Mouse (Mus musculus) c-Kit-positive CD71-positive TER-119-negative erythroid progenitor cells, embryonic 14.5 days (primary cell): Measurements from ENCODE around the gene Cdkn2d.

Experiments
- DNase-seq: peaks from one replicate; pipeline ENCODE4 v3.0.0-alpha.2; 2013; ENCODE audit warnings: low read depth

The Cdkn2d gene

DNA sequence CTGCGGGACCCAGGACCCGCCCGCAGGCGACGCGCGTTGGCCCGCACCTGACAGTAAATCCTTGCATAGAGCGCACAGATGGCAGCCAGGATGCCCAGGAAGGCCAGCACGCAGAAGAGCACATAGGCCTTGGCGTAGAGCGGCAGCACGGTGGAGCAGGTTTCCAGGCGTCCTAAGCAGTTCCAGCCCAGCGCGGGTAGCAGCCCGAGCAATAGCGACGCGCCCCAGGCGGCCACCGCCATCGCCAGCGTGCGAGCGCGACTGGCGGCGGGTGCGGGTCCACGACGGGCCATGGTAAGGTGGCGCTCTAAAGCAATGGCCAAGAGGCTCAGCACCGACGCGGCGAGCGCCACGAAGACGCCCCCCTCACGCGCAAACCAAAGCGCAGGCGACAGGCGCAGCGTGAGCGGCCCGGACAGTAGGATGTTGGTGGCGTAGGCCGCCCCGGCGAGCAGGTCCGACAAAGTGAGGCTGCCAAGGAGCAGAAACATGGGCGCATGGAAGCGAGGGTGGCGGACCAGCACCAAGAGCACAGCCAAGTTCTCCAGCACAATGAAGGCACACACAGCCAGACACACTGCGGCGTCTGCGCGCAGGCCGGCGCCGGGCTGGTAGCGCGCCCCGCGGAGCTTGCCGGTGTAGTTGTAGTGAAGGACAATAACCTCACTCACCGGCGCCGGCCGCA, 46.6 kb downstream of the Cdkn2d start:
- DNase-seq, result no peak

DNA sequence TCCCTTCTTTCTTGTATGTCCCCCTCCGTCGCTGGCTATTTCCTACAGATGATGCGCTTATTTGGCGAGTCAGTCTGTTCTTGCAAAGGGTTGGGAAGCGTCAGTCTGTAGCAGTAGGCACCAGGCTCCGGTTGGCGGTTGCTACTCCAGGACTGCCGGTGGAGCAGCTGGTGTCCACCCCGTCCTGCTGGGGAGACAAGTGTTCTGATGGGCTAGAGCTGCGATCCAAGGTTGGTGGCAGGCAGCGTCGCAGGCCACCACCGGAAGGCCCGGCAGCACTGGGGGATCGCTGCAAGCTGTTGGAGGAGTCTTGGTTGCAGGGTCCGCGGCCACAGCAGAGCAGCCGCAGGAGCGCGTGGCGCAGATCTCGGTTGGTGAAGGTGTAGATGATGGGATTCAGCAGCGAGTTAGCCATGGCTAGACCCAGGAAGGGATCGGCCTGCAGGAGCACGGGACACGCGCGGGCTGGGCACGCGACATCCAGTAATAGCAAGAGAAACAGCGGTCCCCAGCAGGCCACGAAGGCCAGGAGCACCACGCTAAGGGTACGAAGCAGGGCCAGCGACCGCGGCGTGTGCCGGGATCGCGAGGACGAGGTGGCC, 47.3 kb downstream of the Cdkn2d start:
- no peak for DNase-seq

DNA sequence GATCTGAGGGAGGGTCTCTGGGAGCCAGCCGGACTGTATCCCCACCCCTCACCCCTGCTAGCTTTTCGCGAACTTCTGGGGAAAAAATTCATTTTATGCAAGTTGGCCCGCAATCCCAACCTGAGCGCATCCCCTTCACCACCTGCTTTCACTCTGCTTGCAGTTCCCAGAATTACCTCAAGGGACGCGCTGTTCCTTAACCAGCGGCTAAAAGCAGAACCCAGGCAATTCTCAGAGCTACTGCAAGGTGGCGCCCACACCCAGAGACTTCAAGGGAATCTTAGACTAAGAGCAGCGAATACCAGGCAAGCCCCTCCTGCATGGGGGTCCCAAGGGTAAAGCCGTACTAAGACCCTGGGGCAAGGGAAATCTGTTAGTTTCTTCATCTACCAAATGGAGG, 49.9 kb downstream of the Cdkn2d start:
- DNase-seq, result peak; percentile 85

DNA sequence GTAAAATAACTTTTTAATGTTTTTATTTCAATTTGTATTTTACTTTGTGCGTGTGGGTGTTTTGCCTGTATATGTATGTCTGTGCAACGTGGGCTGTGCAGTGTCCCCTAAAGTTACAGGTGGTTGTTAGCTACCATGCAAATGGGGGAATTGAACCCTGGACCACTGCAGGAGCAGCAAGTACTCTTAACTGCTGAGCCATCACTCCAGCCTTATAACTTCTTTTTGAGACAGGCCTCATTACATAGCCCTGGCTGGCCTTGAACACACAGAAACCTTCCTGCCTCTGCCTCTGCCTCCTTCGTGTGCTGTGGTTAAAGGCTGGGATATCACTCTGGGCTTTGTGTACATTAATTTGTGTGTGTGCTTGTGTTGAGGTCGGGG, 51.8 kb downstream of the Cdkn2d start:
- DNase-seq, result no peak

DNA sequence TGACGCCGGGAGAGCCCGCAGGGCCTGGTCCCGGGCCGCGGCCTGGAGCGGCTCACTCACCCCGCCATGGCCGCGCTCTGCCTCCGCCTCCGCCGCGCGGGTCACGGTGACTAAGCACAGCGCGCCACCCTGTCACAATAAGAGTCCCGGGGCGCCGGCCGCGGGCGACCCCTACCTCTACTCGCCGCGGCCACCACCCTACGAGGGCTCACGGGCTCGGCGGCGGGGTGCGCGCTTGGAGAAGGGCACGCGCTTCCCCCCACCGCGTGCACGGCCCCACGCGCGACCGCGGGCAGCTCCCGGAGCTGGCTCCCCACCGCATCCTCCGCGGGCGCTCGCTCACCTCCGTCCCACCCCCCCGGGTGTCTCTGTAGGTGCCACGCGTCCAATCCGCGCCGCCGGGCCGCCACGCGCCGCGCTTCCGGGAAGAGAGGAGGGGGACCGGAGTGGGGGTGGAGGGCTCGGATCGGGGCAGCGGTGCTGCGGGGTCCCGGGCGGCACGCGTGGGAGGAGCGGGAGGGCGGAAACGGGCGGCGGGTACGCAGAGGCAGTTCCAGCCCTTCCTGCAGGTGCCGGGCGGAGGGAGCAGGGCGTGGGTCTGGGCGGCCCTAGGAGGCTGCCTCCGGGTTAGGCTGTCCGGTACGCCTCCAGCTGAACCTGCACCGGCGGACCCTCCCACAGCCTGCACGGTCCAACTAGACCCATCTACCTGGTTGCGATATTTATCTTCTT, 52.3 kb downstream of the Cdkn2d start, which contains the start of gene Keap1:
TSS of gene Keap1 (minus strand) at position 629 of the 732 bp plus-strand sequence.
- peak; percentile 46 for DNase-seq
